Mouse (Mus musculus) liver, embryonic 11.5 days (tissue): ENCODE data around the gene Trim33. TPM values are rescaled to one million over a fixed set of nuclear protein-coding genes. Genes with fewer than 3 reads are reported as not detected.

Experiments
- ATAC-seq: fragments of 200-750 bp; cut with Nextera tagmentation; replicated peaks from 2 replicates; pipeline ENCODE4 v1.8.0; 2017; ENCODE audit warnings: moderate number of reproducible peaks, mild to moderate bottlenecking, moderate TSS enrichment, moderate library complexity; ENCODE audit not compliant: low FRiP score
- DNase-seq: peaks from one replicate; pipeline ENCODE4 v3.0.0-alpha.2; 2017; ENCODE audit warnings: low spot score
- H3K27ac ChIP-seq: fragments of 300-500 bp; sonication (generic); 2 replicates; pipeline ENCODE4 v1.5.1; 2014; ENCODE audit warnings: mild to moderate bottlenecking, low read depth, low read length, control low read depth
- H3K27me3 ChIP-seq: fragments of 300-500 bp; sonication (generic); replicated peaks from 2 replicates; pipeline ENCODE4 v1.6.1; 2014; ENCODE audit warnings: low read length, mixed read lengths; ENCODE audit not compliant: control insufficient read depth, insufficient read depth
- H3K36me3 ChIP-seq: fragments of 300-500 bp; sonication (generic); 2 replicates; pipeline ENCODE4 v1.6.1; 2014; ENCODE audit warnings: mild to moderate bottlenecking, low read length, moderate library complexity, mixed read lengths; ENCODE audit not compliant: control insufficient read depth, insufficient read depth
- H3K4me1 ChIP-seq: fragments of 300-500 bp; sonication (generic); replicated peaks from 2 replicates; pipeline ENCODE4 v1.6.1; 2014; ENCODE audit warnings: low read length, mixed read lengths; ENCODE audit not compliant: control insufficient read depth, insufficient read depth
- H3K4me2 ChIP-seq: fragments of 300-500 bp; sonication (generic); 2 replicates; pipeline ENCODE4 v1.6.1; 2014; ENCODE audit warnings: mild to moderate bottlenecking, control low read depth, moderate library complexity
- H3K4me3 ChIP-seq: fragments of 300-500 bp; sonication (generic); 2 replicates; pipeline ENCODE4 v1.5.1; 2014; ENCODE audit warnings: low read depth, low read length, control low read depth
- H3K9ac ChIP-seq: fragments of 300-500 bp; sonication (generic); 2 replicates; pipeline ENCODE4 v1.6.1; 2014; ENCODE audit warnings: low read depth, low read length, control low read depth
- H3K9me3 ChIP-seq: fragments of 300-500 bp; sonication (generic); 2 replicates; pipeline ENCODE4 v1.6.1; 2016; ENCODE audit warnings: low read length, inconsistent platforms, mixed read lengths; ENCODE audit not compliant: control insufficient read depth
- WGBS: fragments of 180-500 bp; shearing (Covaris S2); extraction: QIAGEN DNeasy Blood & Tissue Kit; methylation state at CpG from one replicate; pipeline ENCODE4 v1.1.7; 2014; 5-methylcytosine and 5-hydroxymethylcytosine counted together
- polyA plus RNA-seq: library from polyadenylated mRNA; unstranded; fragments of >200 nt; fragmentation: Nextera tagmentation; extraction: Ambion mirVana; gene quantifications from 2 replicates; pipeline ENCODE4 v1.2.1, GENCODE M21; 2014

The Trim33 gene
- polyA plus RNA-seq, 1 experiment from 2014 or later, result 22.7 TPM

DNA sequence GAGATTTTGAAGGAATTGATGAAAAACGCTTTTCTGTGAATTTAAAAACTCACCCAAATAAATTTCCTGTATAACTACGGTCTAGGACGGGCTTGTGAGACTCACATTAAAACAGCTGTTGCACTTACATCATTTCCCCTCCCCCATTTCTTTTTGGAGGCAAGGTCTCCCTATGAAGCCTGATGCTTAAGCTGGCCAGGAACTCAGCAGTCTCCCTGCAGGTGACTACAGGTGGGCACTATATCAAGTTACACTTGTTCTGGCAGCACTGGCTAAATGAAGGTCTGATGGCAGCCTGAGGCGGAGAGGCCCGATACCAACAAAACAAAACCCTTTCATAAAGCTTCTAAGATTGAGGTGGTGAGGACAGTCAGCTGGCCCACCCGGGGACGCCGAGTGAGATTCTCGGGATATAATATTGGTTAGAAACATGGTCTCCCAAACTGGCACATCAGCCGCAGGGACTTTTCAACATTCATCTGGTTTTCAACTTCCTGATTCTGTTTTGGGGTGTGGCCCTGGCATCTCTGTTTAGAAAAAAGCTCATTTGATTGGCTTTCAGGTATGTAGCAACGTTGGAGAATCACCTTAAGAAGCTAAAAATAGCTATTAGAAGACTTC, 422 bp upstream of the Trim33 start:
- peak overlapping the region; percentile 100 for H3K4me3 ChIP-seq
- no peaks in the 10 kb centered on the region for H3K27me3 ChIP-seq
- no peaks in the 10 kb centered on the region for H3K9me3 ChIP-seq
- H3K36me3 ChIP-seq, result no peaks in the 10 kb centered on the region
- H3K4me2 ChIP-seq, result peak overlapping the region; percentile 96
- peaks cover 11% of the 10 kb centered on the region for H3K4me1 ChIP-seq
- 16% methylated on average over 11 of the region's 11 CpGs for WGBS
- H3K9ac ChIP-seq, result peak overlapping the region; percentile 90
- DNase-seq (no peak), ATAC-seq (0 out of 2 replicates have a peak, but pooled peaks have one; percentile 0)
- H3K27ac ChIP-seq, result peak overlapping the region; percentile 83

- Histone ChIP-seq H3K4me3 (peak overlapping the region; percentile 100), H3K4me1 (peaks cover 11% of the 10 kb centered on the region), H3K27me3 (no peaks in the 10 kb centered on the region), H3K36me3 (no peaks in the 10 kb centered on the region), H3K4me2 (peak overlapping the region; percentile 96), H3K9me3 (no peaks in the 10 kb centered on the region), H3K27ac (peak overlapping the region; percentile 83), H3K9ac (peak overlapping the region; percentile 90)
- WGBS, result under 1% methylated on average over 36 of the region's 36 CpGs
- DNase-seq (peak; percentile 75), ATAC-seq (peak; percentile 65)
These were observed 1.2 kb downstream of the Trim33 start for GRCm38 (mm10) chr3:103280241-103280761.

DNA sequence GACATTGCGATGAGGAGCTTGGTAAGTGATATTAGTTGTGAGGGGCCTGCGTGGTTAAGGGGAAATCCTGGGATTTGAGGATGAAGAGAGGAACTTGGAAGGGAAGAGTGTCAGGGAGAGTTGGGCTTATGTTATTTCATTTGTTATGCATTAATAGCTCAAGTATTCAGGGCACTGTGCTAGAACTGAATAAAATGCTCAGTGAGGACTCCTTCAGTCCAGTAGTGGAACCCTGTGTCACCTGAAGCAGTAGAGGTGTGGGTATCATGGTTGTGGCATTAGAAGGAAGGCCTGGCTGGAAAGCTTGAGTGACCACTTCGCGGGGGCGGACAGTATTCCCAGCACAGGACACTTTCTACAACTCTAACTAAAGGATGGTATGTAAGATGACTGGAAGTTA, 1.8 kb downstream of the Trim33 start:
- peak overlapping the region; percentile 83; the same call in 1 of the 2 replicates for H3K27ac ChIP-seq
- DNase-seq, result no peak
- H3K9me3 ChIP-seq, result no peaks in the 10 kb centered on the region

DNA sequence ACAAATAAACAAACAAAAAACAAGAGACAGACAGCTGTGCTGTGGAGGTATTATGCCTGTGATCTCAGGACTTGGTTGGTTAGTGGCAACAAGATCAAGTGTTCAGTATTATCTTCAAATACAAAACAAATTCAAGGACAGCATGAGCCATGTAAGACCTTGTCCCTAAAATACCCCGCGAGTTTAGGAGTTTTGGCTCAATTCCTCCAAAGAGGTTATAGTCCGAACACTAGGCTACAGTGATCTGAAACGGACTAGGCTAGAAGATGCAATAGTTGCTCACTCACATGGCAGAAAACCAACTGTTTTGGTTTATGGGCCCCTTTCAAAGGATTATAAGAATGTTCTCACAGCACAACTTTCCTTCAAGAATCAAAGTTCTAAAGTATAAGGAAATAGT, 9.7 kb downstream of the Trim33 start:
- H3K9ac ChIP-seq, result no peak overlapping the region
- no peaks in the 10 kb centered on the region for H3K9me3 ChIP-seq
- ATAC-seq (no peak), DNase-seq (no peak)
- no peak overlapping the region for H3K4me2 ChIP-seq
- no peak overlapping the region for H3K27ac ChIP-seq
- H3K27me3 ChIP-seq, result no peaks in the 10 kb centered on the region
- 85% methylated on average over 4 of the region's 4 CpGs for WGBS
- no peak overlapping the region for H3K4me3 ChIP-seq
- H3K36me3 ChIP-seq, result 0 out of 2 replicates have a peak, but pooled peaks cover 2% of the 10 kb centered on the region
- H3K4me1 ChIP-seq, result no peaks in the 10 kb centered on the region

More for the DNA sequence above, 1.8 kb downstream of the Trim33 start:
- H3K9ac ChIP-seq, result peak overlapping the region; percentile 90
- H3K4me2 ChIP-seq, result peak overlapping the region; percentile 96
- no peak for ATAC-seq
- peaks cover 11% of the 10 kb centered on the region for H3K4me1 ChIP-seq
- no peaks in the 10 kb centered on the region for H3K27me3 ChIP-seq
- peak overlapping the region; percentile 100 for H3K4me3 ChIP-seq
- WGBS, result 34% methylated on average over 5 of the region's 5 CpGs
- H3K36me3 ChIP-seq, result no peaks in the 10 kb centered on the region

DNA sequence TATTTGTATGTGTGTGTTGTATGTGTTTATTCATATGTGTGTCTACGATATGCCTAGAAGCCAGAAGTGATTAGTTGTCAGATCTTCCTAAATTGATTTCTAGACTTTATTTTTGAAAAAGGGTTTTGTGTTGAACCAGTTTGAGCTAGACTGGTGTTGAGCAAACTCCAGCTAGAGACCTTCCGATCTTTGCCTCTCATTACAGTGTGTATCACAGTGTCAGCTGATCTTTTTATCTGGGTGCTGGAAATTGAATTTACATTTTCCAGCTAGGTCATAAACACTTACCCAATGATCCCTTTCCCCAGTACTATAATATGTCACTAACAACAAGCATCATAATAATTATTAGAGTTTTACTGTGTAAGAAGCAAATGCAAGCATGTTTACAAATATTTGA, 12.0 kb downstream of the Trim33 start:
- no peaks in the 10 kb centered on the region for H3K4me1 ChIP-seq
- DNase-seq, result no peak
- H3K36me3 ChIP-seq, result 0 out of 2 replicates have a peak, but pooled peaks cover 2% of the 10 kb centered on the region
- H3K9me3 ChIP-seq, result no peaks in the 10 kb centered on the region
- no peak overlapping the region for H3K9ac ChIP-seq
- no peak overlapping the region for H3K4me2 ChIP-seq
- no peak overlapping the region for H3K27ac ChIP-seq
- no peak overlapping the region for H3K4me3 ChIP-seq
- H3K27me3 ChIP-seq, result no peaks in the 10 kb centered on the region
- no peak for ATAC-seq
- WGBS, result 93% methylated on average over 2 of the region's 2 CpGs

- Histone ChIP-seq H3K9me3 (no peaks in the 10 kb centered on the region), H3K4me1 (peaks cover 4% of the 10 kb centered on the region), H3K27me3 (no peaks in the 10 kb centered on the region), H3K4me3 (no peak overlapping the region), H3K27ac (no peak overlapping the region), H3K36me3 (no peaks in the 10 kb centered on the region), H3K4me2 (no peak overlapping the region), H3K9ac (no peak overlapping the region)
- DNase-seq (no peak), ATAC-seq (no peak)
- WGBS, result 47% methylated on average over 6 of the region's 6 CpGs
These were observed 26.4 kb downstream of the Trim33 start for GRCm38 (mm10) chr3:103305411-103305982.

GRCm38 (mm10) chr3:103309252-103309651, 30.2 kb downstream of the Trim33 start:
- Histone ChIP-seq H3K36me3 (no peaks in the 10 kb centered on the region), H3K4me1 (peaks cover 4% of the 10 kb centered on the region)

GRCm38 (mm10) chr3:103309750-103310149, 30.7 kb downstream of the Trim33 start:
- H3K27ac ChIP-seq, result no peak overlapping the region
- H3K36me3 ChIP-seq, result no peaks in the 10 kb centered on the region
- no peaks in the 10 kb centered on the region for H3K27me3 ChIP-seq
- H3K9ac ChIP-seq, result no peak overlapping the region
- no peak for DNase-seq
- 63% methylated on average over 1 of the region's 1 CpGs for WGBS
- H3K4me1 ChIP-seq, result peaks cover 4% of the 10 kb centered on the region
- ATAC-seq, result no peak
- no peak overlapping the region for H3K4me2 ChIP-seq
- no peak overlapping the region for H3K4me3 ChIP-seq
- no peaks in the 10 kb centered on the region for H3K9me3 ChIP-seq

More at GRCm38 (mm10) chr3:103309252-103309651, 30.2 kb downstream of the Trim33 start:
- no peak for DNase-seq
- Histone ChIP-seq H3K27me3 (no peaks in the 10 kb centered on the region), H3K4me3 (no peak overlapping the region), H3K9me3 (no peaks in the 10 kb centered on the region), H3K4me2 (no peak overlapping the region), H3K27ac (no peak overlapping the region), H3K9ac (no peak overlapping the region)
- no peak for ATAC-seq
- 86% methylated on average over 5 of the region's 5 CpGs for WGBS

- DNase-seq (no peak), ATAC-seq (no peak)
- H3K9ac ChIP-seq, result no peak overlapping the region
- no peaks in the 10 kb centered on the region for H3K9me3 ChIP-seq
- H3K36me3 ChIP-seq, result no peaks in the 10 kb centered on the region
- no peak overlapping the region for H3K4me3 ChIP-seq
- no peak overlapping the region for H3K27ac ChIP-seq
- no peaks in the 10 kb centered on the region for H3K4me1 ChIP-seq
- H3K27me3 ChIP-seq, result no peaks in the 10 kb centered on the region
- H3K4me2 ChIP-seq, result no peak overlapping the region
These were observed 35.2 kb downstream of the Trim33 start for GRCm38 (mm10) chr3:103314291-103314690.
